Mouse (Mus musculus) common myeloid progenitor, adult 5-6 weeks (primary cell): Measurements from ENCODE around the gene Por. TPM values are rescaled to one million over a fixed set of nuclear protein-coding genes. Genes with fewer than 3 reads are reported as not detected.

ENCODE experiments used
- ATAC-seq: replicated peaks from 2 replicates; pipeline ENCODE4 v1.8.0; 2016; ENCODE audit warnings: low read depth, mild to moderate bottlenecking, moderate TSS enrichment, inconsistent platforms; ENCODE audit not compliant: poor library complexity, severe bottlenecking
- total RNA-seq: library from RNA; stranded (forward); fragments of 200-1000, 187-1606 nt; gene quantifications from 2 replicates; pipeline ENCODE4 v1.2.3, GENCODE M21; 2017

The Por gene
- total RNA-seq, 1 experiment from 2014 or later = 72.0 TPM

- no peak for ATAC-seq
Measured at GRCm38 (mm10) chr5:135693281-135693853, 23.5 kb downstream of the Por start.

- no peak for ATAC-seq
Measured at GRCm38 (mm10) chr5:135695277-135695721, 25.5 kb downstream of the Por start.

- no peak for ATAC-seq
Measured at GRCm38 (mm10) chr5:135697711-135698111, 27.9 kb downstream of the Por start.

GRCm38 (mm10) chr5:135701601-135702000, 31.8 kb downstream of the Por start:
- no peak for ATAC-seq

- ATAC-seq = no peak
Measured at GRCm38 (mm10) chr5:135702190-135702589, 32.4 kb downstream of the Por start.

GRCm38 (mm10) chr5:135702682-135703192, 32.9 kb downstream of the Por start:
- ATAC-seq = peak; percentile 85

- no peak for ATAC-seq
Measured at GRCm38 (mm10) chr5:135703431-135703830, 33.6 kb downstream of the Por start.

- ATAC-seq = no peak
Measured at GRCm38 (mm10) chr5:135705383-135705782, 35.5 kb downstream of the Por start.

- ATAC-seq = no peak
Measured at GRCm38 (mm10) chr5:135707039-135707438, 37.2 kb downstream of the Por start.

- peak; percentile 77 for ATAC-seq
Measured at GRCm38 (mm10) chr5:135707855-135708254, 38.0 kb downstream of the Por start.

- no peak for ATAC-seq
Measured at GRCm38 (mm10) chr5:135709716-135710115, 39.9 kb downstream of the Por start.

- ATAC-seq = 0 out of 2 replicates have a peak, but pooled peaks have one; percentile 10
Measured at GRCm38 (mm10) chr5:135710599-135711214, 40.9 kb downstream of the Por start.

GRCm38 (mm10) chr5:135711582-135712355, 41.9 kb downstream of the Por start:
- no peak for ATAC-seq

GRCm38 (mm10) chr5:135712803-135713202, 43.0 kb downstream of the Por start:
- 0 out of 2 replicates have a peak, but pooled peaks have one; percentile 0 for ATAC-seq

GRCm38 (mm10) chr5:135713441-135714218, 43.8 kb downstream of the Por start:
- ATAC-seq = peak; percentile 97

- ATAC-seq = no peak
Measured at GRCm38 (mm10) chr5:135715624-135716023, 45.8 kb downstream of the Por start.

- ATAC-seq = no peak
Measured at GRCm38 (mm10) chr5:135719586-135720120, 49.8 kb downstream of the Por start.

- no peak for ATAC-seq
Measured at GRCm38 (mm10) chr5:135720121-135720520, 50.3 kb downstream of the Por start.

GRCm38 (mm10) chr5:135721076-135721475, 51.2 kb downstream of the Por start:
- no peak for ATAC-seq

GRCm38 (mm10) chr5:135722121-135722520, 52.3 kb downstream of the Por start:
- ATAC-seq = no peak
